Mouse (Mus musculus) cerebellum, adult 2 months (tissue): Measurements from ENCODE around the gene Erlin1.

Experiments
- CTCF ChIP-seq: fragments of 200-500 bp; IDR thresholded peaks from 2 replicates; pipeline ENCODE4 v1.5.1; 2011; ENCODE audit warnings: low read depth, mild to moderate bottlenecking, control low read depth, low read length, moderate library complexity, borderline replicate concordance; ENCODE audit not compliant: insufficient read depth
- POLR2A ChIP-seq: fragments of 200-500 bp; IDR thresholded peaks from 2 replicates; pipeline ENCODE4 v1.6.1; 2011; ENCODE audit warnings: low read length, control low read depth, borderline replicate concordance; ENCODE audit not compliant: insufficient read depth

DNA sequence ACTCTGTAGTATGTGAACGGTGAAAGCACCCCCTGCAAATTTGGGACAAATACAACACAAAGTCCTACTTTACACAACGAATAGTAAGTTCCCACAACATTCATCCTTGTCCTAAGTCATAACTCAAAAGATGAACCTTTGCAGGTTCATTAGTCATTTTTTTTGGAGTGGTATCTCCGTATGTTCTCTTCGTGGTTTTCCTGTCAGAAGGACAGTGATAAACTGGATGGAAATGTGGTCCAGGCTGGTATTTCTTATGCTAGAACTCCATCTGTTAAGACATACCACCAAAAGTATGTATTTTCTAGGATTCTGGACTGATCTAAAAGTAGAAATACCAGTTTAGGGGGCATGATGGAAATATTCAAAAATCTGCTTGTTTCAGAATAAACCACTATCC, 1.4 kb downstream of the Erlin1 start:
- TF ChIP-seq CTCF: no peak
- TF ChIP-seq POLR2A: no peak
